Mouse (Mus musculus) MEL (cell line): Measurements from ENCODE around the gene Cfap57.

Experiments
- CTCF ChIP-seq, 3 experiments: IDR thresholded peaks in 2 of 3; conservative IDR thresholded peaks in 1 of 3; 2 replicates each; pipeline ENCODE4 v1.5.1; 2011 to 2012; ENCODE audit warnings: low read length in 3 of 3, low read depth in 2 of 3, mild to moderate bottlenecking in 2 of 3, improper control_type of control experiment in 1 of 3, inconsistent platforms in 1 of 3, mixed read lengths in 1 of 3, moderate library complexity in 1 of 3; ENCODE audit not compliant: control insufficient read depth in 1 of 3, insufficient read depth in 1 of 3, poor library complexity in 1 of 3, severe bottlenecking in 1 of 3
- MEF2A ChIP-seq: IDR thresholded peaks from 2 replicates; pipeline ENCODE4 v1.6.1; 2014; ENCODE audit warnings: low read depth, mild to moderate bottlenecking, inconsistent platforms, low read length, improper control_type of control experiment; ENCODE audit not compliant: poor library complexity, insufficient replicate concordance, severe bottlenecking; ENCODE audit errors: extremely low read depth
- NELFE ChIP-seq: IDR thresholded peaks from 2 replicates; pipeline ENCODE4 v1.6.1; 2011; ENCODE audit warnings: low read depth, low read length, improper control_type of control experiment
- NRF1 ChIP-seq: IDR thresholded peaks from 2 replicates; pipeline ENCODE4 v1.6.1; 2014; ENCODE audit warnings: low read depth, mild to moderate bottlenecking, inconsistent platforms, low read length, improper control_type of control experiment, moderate library complexity; ENCODE audit not compliant: poor library complexity, insufficient read depth, severe bottlenecking
- TAL1 ChIP-seq: IDR thresholded peaks from 2 replicates; pipeline ENCODE4 v1.6.1; 2012; ENCODE audit warnings: mild to moderate bottlenecking, inconsistent platforms, low read length, moderate library complexity, mixed read lengths

DNA sequence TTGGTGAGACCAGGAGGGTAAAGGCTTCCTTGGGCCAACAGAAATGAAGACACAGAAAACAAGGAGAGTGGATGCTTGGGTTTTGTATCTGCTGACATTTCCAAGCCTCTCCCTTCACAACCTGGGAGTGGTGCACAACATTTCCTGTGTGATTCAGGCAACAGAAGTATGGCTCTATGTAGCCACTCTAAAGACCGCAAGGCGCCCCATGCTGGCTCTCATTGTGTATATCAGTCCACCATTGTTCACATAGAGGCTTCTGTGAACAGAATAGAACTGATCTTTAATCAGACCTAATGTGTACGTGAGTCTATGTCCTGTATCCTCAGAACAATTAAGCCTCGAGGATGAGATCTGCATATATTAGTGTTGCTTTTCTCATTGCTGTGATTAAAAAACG lies 9.7 kb upstream of the Cfap57 start:
- TF ChIP-seq NRF1: no peak
- no peak for TF ChIP-seq MEF2A
- no peak for TF ChIP-seq CTCF (IDR thresholded peaks at IDR 0.05 in 2 of 3, conservative IDR thresholded peaks at IDR 0.05 in 1 of 3; ENCODE audit: control insufficient read depth in 1 of 3, insufficient read depth in 1 of 3, low read depth in 2 of 3, low read length in 3 of 3, poor library complexity in 1 of 3, severe bottlenecking in 1 of 3)
- TF ChIP-seq TAL1: no peak
- no peak for TF ChIP-seq NELFE
